Comparison of ENCODE assay signal across 12 mouse cellular contexts in genomic region chr10:122105889-122106632, GRCm38 (mm10). TPM values are rescaled to one million over a fixed set of nuclear protein-coding genes. Genes with fewer than 3 reads are reported as not detected.
DNase-seq lines count a peak whose midpoint lies in the region; ATAC-seq and TF ChIP-seq lines count a peak whose summit lies in the region.
"Had no signal": no experiment of that assay in that cellular context is flagged by ENCODE, and none has a peak within 500 bp of the region (broad histone marks: within the 10 kb centered on the region; RNA-seq: fewer than 3 reads in every experiment).

No protein-coding gene starts in this region.

- H3K9me3 ChIP-seq in forebrain, embryonic 11.5 days (ENCODE audit: control insufficient read depth, low read length): no peaks in the 10 kb centered on the region
- H3K9me3 ChIP-seq in forebrain, embryonic 16.5 days (ENCODE audit: control insufficient read depth, low read length): no peaks in the 10 kb centered on the region
- no peaks in the 10 kb centered on the region for H3K9me3 ChIP-seq in kidney, postnatal 0 days (replicated peaks; ENCODE audit: low read length)
- no peaks in the 10 kb centered on the region for H3K9me3 ChIP-seq in kidney, embryonic 14.5 days (ENCODE audit: control insufficient read depth, low read length)
- H3K9me3 ChIP-seq in neural tube, embryonic 11.5 days (ENCODE audit: control insufficient read depth, low read length): no peaks in the 10 kb centered on the region
- no peaks in the 10 kb centered on the region for H3K9me3 ChIP-seq in neural tube, embryonic 15.5 days (replicated peaks)
- H3K9me3 ChIP-seq in heart, embryonic 10.5 days: no peaks in the 10 kb centered on the region
- H3K9me3 ChIP-seq: embryonic facial prominence, embryonic 15.5 days; hindbrain, embryonic 15.5 days; liver, embryonic 15.5 days had no signal

- H3K4me2 ChIP-seq in forebrain, embryonic 11.5 days (ENCODE audit: low read depth, low read length, severe bottlenecking): no peak overlapping the region
- H3K4me2 ChIP-seq in forebrain, embryonic 16.5 days (ENCODE audit: low read length): no peak overlapping the region
- no peak overlapping the region for H3K4me2 ChIP-seq in kidney, postnatal 0 days (ENCODE audit: low read length)
- H3K4me2 ChIP-seq in kidney, embryonic 14.5 days (replicated peaks; ENCODE audit: low read depth, low read length): no peak overlapping the region
- H3K4me2 ChIP-seq in neural tube, embryonic 11.5 days (ENCODE audit: low read depth): no peak overlapping the region
- no peak overlapping the region for H3K4me2 ChIP-seq in neural tube, embryonic 15.5 days
- H3K4me2 ChIP-seq: embryonic facial prominence, embryonic 15.5 days; hindbrain, embryonic 15.5 days; liver, embryonic 15.5 days had no signal

- H3K9ac ChIP-seq in forebrain, embryonic 11.5 days (ENCODE audit: low read length): no peak overlapping the region
- H3K9ac ChIP-seq in forebrain, embryonic 16.5 days (replicated peaks; ENCODE audit: low read depth, low read length): no peak overlapping the region
- no peak overlapping the region for H3K9ac ChIP-seq in kidney, postnatal 0 days (ENCODE audit: low read depth, low read length)
- no peak overlapping the region for H3K9ac ChIP-seq in kidney, embryonic 14.5 days (ENCODE audit: low read depth, low read length)
- no peak overlapping the region for H3K9ac ChIP-seq in neural tube, embryonic 11.5 days (ENCODE audit: low read length)
- no peak overlapping the region for H3K9ac ChIP-seq in neural tube, embryonic 15.5 days (replicated peaks)
- H3K9ac ChIP-seq: embryonic facial prominence, embryonic 15.5 days; hindbrain, embryonic 15.5 days; liver, embryonic 15.5 days had no signal

- no peak for DNase-seq in forebrain, embryonic 11.5 days (ENCODE audit: low spot score)
- peak; percentile 34 for DNase-seq in kidney, postnatal 0 days (ENCODE audit: low spot score)
- no peak for DNase-seq in neural tube, embryonic 11.5 days (ENCODE audit: low spot score)
- no peak for DNase-seq in heart, embryonic 10.5 days (ENCODE audit: low spot score)

- H3K27ac ChIP-seq in forebrain, embryonic 11.5 days (ENCODE audit: low read depth, low read length): no peak overlapping the region
- H3K27ac ChIP-seq in forebrain, embryonic 16.5 days (ENCODE audit: low read length): no peak overlapping the region
- H3K27ac ChIP-seq in kidney, postnatal 0 days: no peak overlapping the region
- H3K27ac ChIP-seq in kidney, embryonic 14.5 days (ENCODE audit: low read depth, low read length): no peak overlapping the region
- H3K27ac ChIP-seq in neural tube, embryonic 11.5 days (ENCODE audit: low read depth, low read length): no peak overlapping the region
- no peak overlapping the region for H3K27ac ChIP-seq in neural tube, embryonic 15.5 days (replicated peaks)
- H3K27ac ChIP-seq in heart, embryonic 10.5 days: no peak overlapping the region
- H3K27ac ChIP-seq: embryonic facial prominence, embryonic 15.5 days; hindbrain, embryonic 15.5 days; liver, embryonic 15.5 days had no signal

- ATAC-seq in forebrain, embryonic 11.5 days (replicated peaks; ENCODE audit: low FRiP score): peak; percentile 33; the same call in 1 of the 2 replicates
- no peak for ATAC-seq in forebrain, embryonic 16.5 days
- ATAC-seq in kidney, postnatal 0 days (replicated peaks; ENCODE audit: low FRiP score, low read depth): no peak
- no peak for ATAC-seq in kidney, embryonic 14.5 days (ENCODE audit: low FRiP score, low TSS enrichment)
- ATAC-seq in neural tube, embryonic 11.5 days (ENCODE audit: insufficient read depth, low FRiP score, low TSS enrichment): 0 out of 2 replicates have a peak, but pooled peaks have one; percentile 4
- no peak for ATAC-seq in neural tube, embryonic 15.5 days (ENCODE audit: low FRiP score)
- 0 out of 2 replicates have a peak, but pooled peaks have one; percentile 14 for ATAC-seq in megakaryocyte-erythroid progenitor cell, adult 5-6 weeks (replicated peaks; ENCODE audit: low FRiP score, low TSS enrichment, poor library complexity, severe bottlenecking)
- ATAC-seq: intestine, postnatal 0 days had no signal

- 67% methylated on average over 10 of the region's 10 CpGs for WGBS in forebrain, embryonic 11.5 days
- 60% methylated on average over 10 of the region's 10 CpGs for WGBS in forebrain, embryonic 16.5 days
- 50% methylated on average over 10 of the region's 10 CpGs for WGBS in kidney, postnatal 0 days
- 53% methylated on average over 10 of the region's 10 CpGs for WGBS in kidney, embryonic 14.5 days
- 65% methylated on average over 10 of the region's 10 CpGs for WGBS in neural tube, embryonic 11.5 days
- WGBS in neural tube, embryonic 15.5 days: 71% methylated on average over 10 of the region's 10 CpGs
- WGBS in heart, embryonic 10.5 days: 65% methylated on average over 10 of the region's 10 CpGs

- no peaks in the 10 kb centered on the region for H3K4me1 ChIP-seq in forebrain, embryonic 11.5 days (replicated peaks; ENCODE audit: control insufficient read depth, insufficient read depth, low read length)
- no peaks in the 10 kb centered on the region for H3K4me1 ChIP-seq in forebrain, embryonic 16.5 days (replicated peaks; ENCODE audit: control insufficient read depth, insufficient read depth, low read length)
- H3K4me1 ChIP-seq in kidney, postnatal 0 days (replicated peaks; ENCODE audit: insufficient read depth, low read length): no peaks in the 10 kb centered on the region
- no peaks in the 10 kb centered on the region for H3K4me1 ChIP-seq in kidney, embryonic 14.5 days (ENCODE audit: control insufficient read depth, insufficient read depth, low read length)
- H3K4me1 ChIP-seq in neural tube, embryonic 11.5 days (ENCODE audit: control insufficient read depth, insufficient read depth, low read length): no peaks in the 10 kb centered on the region
- no peaks in the 10 kb centered on the region for H3K4me1 ChIP-seq in neural tube, embryonic 15.5 days
- H3K4me1 ChIP-seq in heart, embryonic 10.5 days: no peaks in the 10 kb centered on the region
- H3K4me1 ChIP-seq: embryonic facial prominence, embryonic 15.5 days; hindbrain, embryonic 15.5 days had no signal

- TF ChIP-seq CTCF in kidney, postnatal 0 days (IDR thresholded peaks at IDR 0.05; ENCODE audit: low read depth): no peak

- H3K36me3 ChIP-seq in forebrain, embryonic 11.5 days (ENCODE audit: control insufficient read depth, insufficient read depth, low read length): no peaks in the 10 kb centered on the region
- H3K36me3 ChIP-seq in forebrain, embryonic 16.5 days (ENCODE audit: control insufficient read depth, insufficient read depth): no peaks in the 10 kb centered on the region
- no peaks in the 10 kb centered on the region for H3K36me3 ChIP-seq in kidney, postnatal 0 days (ENCODE audit: insufficient read depth, low read length)
- H3K36me3 ChIP-seq in kidney, embryonic 14.5 days (ENCODE audit: control insufficient read depth, insufficient read depth, low read length): no peaks in the 10 kb centered on the region
- H3K36me3 ChIP-seq in neural tube, embryonic 11.5 days (ENCODE audit: control insufficient read depth, insufficient read depth, low read length): no peaks in the 10 kb centered on the region
- H3K36me3 ChIP-seq in neural tube, embryonic 15.5 days: no peaks in the 10 kb centered on the region
- no peaks in the 10 kb centered on the region for H3K36me3 ChIP-seq in heart, embryonic 10.5 days
- H3K36me3 ChIP-seq: embryonic facial prominence, embryonic 15.5 days; hindbrain, embryonic 15.5 days; liver, embryonic 15.5 days had no signal

- no peaks in the 10 kb centered on the region for H3K27me3 ChIP-seq in forebrain, embryonic 11.5 days (ENCODE audit: control insufficient read depth, insufficient read depth, low read length)
- no peaks in the 10 kb centered on the region for H3K27me3 ChIP-seq in forebrain, embryonic 16.5 days (replicated peaks; ENCODE audit: control insufficient read depth, insufficient read depth, low read length)
- H3K27me3 ChIP-seq in kidney, postnatal 0 days (ENCODE audit: insufficient read depth, low read length): no peaks in the 10 kb centered on the region
- no peaks in the 10 kb centered on the region for H3K27me3 ChIP-seq in kidney, embryonic 14.5 days (ENCODE audit: control insufficient read depth, insufficient read depth, low read length)
- H3K27me3 ChIP-seq in neural tube, embryonic 11.5 days (ENCODE audit: control insufficient read depth, insufficient read depth, low read length): no peaks in the 10 kb centered on the region
- H3K27me3 ChIP-seq in neural tube, embryonic 15.5 days (replicated peaks): no peaks in the 10 kb centered on the region
- no peaks in the 10 kb centered on the region for H3K27me3 ChIP-seq in heart, embryonic 10.5 days (ENCODE audit: insufficient read depth, poor library complexity, severe bottlenecking)
- H3K27me3 ChIP-seq: embryonic facial prominence, embryonic 15.5 days; hindbrain, embryonic 15.5 days; liver, embryonic 15.5 days had no signal

- no peak overlapping the region for H3K4me3 ChIP-seq in forebrain, embryonic 11.5 days (ENCODE audit: low read depth, low read length)
- no peak overlapping the region for H3K4me3 ChIP-seq in forebrain, embryonic 16.5 days (replicated peaks; ENCODE audit: low read length)
- no peak overlapping the region for H3K4me3 ChIP-seq in kidney, postnatal 0 days (replicated peaks; ENCODE audit: low read depth, low read length)
- no peak overlapping the region for H3K4me3 ChIP-seq in kidney, embryonic 14.5 days (ENCODE audit: low read length)
- no peak overlapping the region for H3K4me3 ChIP-seq in neural tube, embryonic 11.5 days (ENCODE audit: low read depth, low read length)
- no peak overlapping the region for H3K4me3 ChIP-seq in neural tube, embryonic 15.5 days (replicated peaks)
- no peak overlapping the region for H3K4me3 ChIP-seq in heart, embryonic 10.5 days
- H3K4me3 ChIP-seq: embryonic facial prominence, embryonic 15.5 days; hindbrain, embryonic 15.5 days; liver, embryonic 15.5 days had no signal

RNA-seq across cellular contexts. Expression of gene Rxylt1, which starts 8.9 kb away (rescaled TPM):
- polyA plus RNA-seq in forebrain, embryonic 11.5 days (2014; fragmentation: Nextera tagmentation; extraction: Ambion mirVana): 36.2 and 40.9 TPM in 2 replicates
- polyA plus RNA-seq in forebrain, embryonic 16.5 days (2015; fragmentation: Nextera tagmentation; extraction: Ambion mirVana): 31.2 and 35.6 TPM in 2 replicates
- 72.1 and 75.5 TPM in 2 replicates for polyA plus RNA-seq in kidney, postnatal 0 days (2015; fragmentation: Nextera tagmentation; extraction: Ambion mirVana)
- polyA plus RNA-seq in kidney, embryonic 14.5 days (2014; fragmentation: Nextera tagmentation; extraction: Ambion mirVana): 56.1 and 57.9 TPM in 2 replicates
- polyA plus RNA-seq in neural tube, embryonic 11.5 days (2014; fragmentation: Nextera tagmentation; extraction: Ambion mirVana): 44.4 and 45.1 TPM in 2 replicates
- polyA plus RNA-seq in neural tube, embryonic 15.5 days (2015; fragmentation: Nextera tagmentation; extraction: Ambion mirVana): 44.4 and 46.8 TPM in 2 replicates
- 16.6 and 28.4 TPM in 2 replicates for total RNA-seq in megakaryocyte-erythroid progenitor cell, adult 5-6 weeks (2014; fragmentation: Nextera tagmentation)
- 39.7 and 51.5 TPM in 2 replicates for total RNA-seq in megakaryocyte-erythroid progenitor cell, adult 5-6 weeks (2017)
- polyA plus RNA-seq in heart, embryonic 10.5 days (2016; fragmentation: Nextera tagmentation; extraction: Ambion mirVana): 37.7 and 40.0 TPM in 2 replicates

RNA-seq across cellular contexts. Expression of gene Srgap1, which starts 58.9 kb away (rescaled TPM):
- polyA plus RNA-seq in forebrain, embryonic 11.5 days (2014; fragmentation: Nextera tagmentation; extraction: Ambion mirVana): 11.7 and 12.0 TPM in 2 replicates
- 29.9 and 32.0 TPM in 2 replicates for polyA plus RNA-seq in forebrain, embryonic 16.5 days (2015; fragmentation: Nextera tagmentation; extraction: Ambion mirVana)
- polyA plus RNA-seq in kidney, postnatal 0 days (2015; fragmentation: Nextera tagmentation; extraction: Ambion mirVana): 10.2 and 13.1 TPM in 2 replicates
- polyA plus RNA-seq in kidney, embryonic 14.5 days (2014; fragmentation: Nextera tagmentation; extraction: Ambion mirVana): 18.7 and 20.5 TPM in 2 replicates
- polyA plus RNA-seq in neural tube, embryonic 11.5 days (2014; fragmentation: Nextera tagmentation; extraction: Ambion mirVana): 11.0 and 11.2 TPM in 2 replicates
- polyA plus RNA-seq in neural tube, embryonic 15.5 days (2015; fragmentation: Nextera tagmentation; extraction: Ambion mirVana): 26.1 and 30.7 TPM in 2 replicates
- total RNA-seq in megakaryocyte-erythroid progenitor cell, adult 5-6 weeks (2014; fragmentation: Nextera tagmentation): 0.07 and 0.84 TPM in 2 replicates
- total RNA-seq in megakaryocyte-erythroid progenitor cell, adult 5-6 weeks (2017): not detected in 2 replicates
- polyA plus RNA-seq in heart, embryonic 10.5 days (2016; fragmentation: Nextera tagmentation; extraction: Ambion mirVana): 5.5 and 6.8 TPM in 2 replicates

Comparison
In these comparisons a context has a peak if more than half of its experiments do, and no peak if none do; other contexts are left out.
1. ATAC-seq: peak in forebrain, embryonic 11.5 days (single experiment), neural tube, embryonic 11.5 days (single experiment) and megakaryocyte-erythroid progenitor cell, adult 5-6 weeks (single experiment); none in forebrain, embryonic 16.5 days (single experiment), kidney, postnatal 0 days (single experiment), kidney, embryonic 14.5 days (single experiment) and neural tube, embryonic 15.5 days (single experiment).